Mouse (Mus musculus): ENCODE measurements around the gene Rnf214.

DNA sequence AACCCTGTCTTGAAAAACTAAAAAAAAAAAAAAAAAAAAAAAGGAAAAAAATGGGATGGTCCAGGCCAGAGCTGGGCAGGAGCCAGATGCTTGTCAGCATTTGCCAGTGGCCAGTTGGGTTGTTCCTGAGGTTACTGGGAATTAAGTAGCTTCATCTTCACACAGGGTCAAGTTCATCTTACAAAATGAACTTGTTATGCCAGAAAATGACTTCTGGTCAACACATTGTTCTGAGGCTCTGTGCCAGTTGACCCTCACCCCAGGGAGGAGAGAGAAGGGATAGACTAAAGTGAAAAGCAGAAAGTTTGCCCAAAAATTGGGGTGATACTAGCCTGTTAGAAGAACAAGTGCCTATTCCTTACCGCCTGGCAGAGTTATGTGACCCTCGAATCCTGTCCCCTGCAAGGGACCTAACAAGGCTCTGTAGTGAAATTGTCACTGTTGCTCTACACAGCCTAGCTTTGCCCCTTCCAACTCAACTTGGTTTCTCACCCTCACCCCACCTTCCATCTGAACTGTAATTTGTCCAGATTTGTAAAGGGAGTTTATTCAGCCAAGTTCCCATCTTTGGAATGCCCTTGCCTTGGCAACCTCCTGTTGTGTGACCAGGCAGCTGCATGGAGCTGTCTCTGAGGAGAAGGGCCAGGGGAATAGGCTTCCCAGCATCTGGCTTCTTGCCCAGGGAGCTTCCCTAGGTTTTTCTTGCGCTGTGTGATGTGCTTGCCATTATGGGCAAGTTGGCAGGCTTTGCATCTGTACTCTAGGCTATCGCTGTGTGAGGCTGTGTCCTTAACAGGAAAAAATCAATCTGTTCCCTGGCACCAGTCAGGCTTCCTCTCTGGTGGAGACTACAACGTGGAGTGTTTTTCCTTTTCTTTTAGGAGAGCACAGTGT is 10.6 kb upstream of the Rnf214 start:
- TF ChIP-seq CTCF (IDR thresholded peaks at IDR 0.05; ENCODE audit: control insufficient read depth, insufficient read depth, low read length) = no peak
- no peak for TF ChIP-seq POLR2A (IDR thresholded peaks at IDR 0.05; ENCODE audit: borderline replicate concordance, control insufficient read depth, low read depth, low read length)

All from bone marrow, adult 2 months (tissue).